Mouse (Mus musculus) ES-Bruce4 (cell line): ENCODE results near the gene Cacna1d. TPM values are rescaled to one million over a fixed set of nuclear protein-coding genes. Genes with fewer than 3 reads are reported as not detected.

Experiments used
- H3K27ac ChIP-seq: 2 replicates; pipeline ENCODE4 v1.5.1; 2012; ENCODE audit warnings: low read length, inconsistent platforms; ENCODE audit not compliant: insufficient read depth
- H3K27me3 ChIP-seq: 2 replicates; pipeline ENCODE4 v1.6.1; 2012; ENCODE audit warnings: mild to moderate bottlenecking, low read length, inconsistent platforms; ENCODE audit not compliant: control insufficient read depth, poor library complexity, insufficient read depth, severe bottlenecking
- H3K36me3 ChIP-seq: 2 replicates; pipeline ENCODE4 v1.6.1; 2012; ENCODE audit warnings: inconsistent platforms, mild to moderate bottlenecking, low read length, moderate library complexity; ENCODE audit not compliant: control insufficient read depth, poor library complexity, insufficient read depth, severe bottlenecking
- H3K4me1 ChIP-seq: one replicate; pipeline ENCODE4 v1.8.1; 2011; ENCODE audit warnings: low read length; ENCODE audit not compliant: control insufficient read depth, insufficient read depth
- H3K4me3 ChIP-seq: 2 replicates; pipeline ENCODE4 v1.5.1; 2011; ENCODE audit warnings: low read depth, mild to moderate bottlenecking, low read length
- H3K9ac ChIP-seq: 2 replicates; pipeline ENCODE4 v1.6.1; 2012; ENCODE audit warnings: low read depth, mild to moderate bottlenecking, inconsistent platforms; ENCODE audit not compliant: poor library complexity, severe bottlenecking
- H3K9me3 ChIP-seq: replicated peaks from 2 replicates; pipeline ENCODE4 v1.6.1; 2012; ENCODE audit warnings: mild to moderate bottlenecking, low read length, inconsistent platforms; ENCODE audit not compliant: control insufficient read depth, poor library complexity, insufficient read depth, severe bottlenecking
- CTCF ChIP-seq: IDR thresholded peaks from one replicate; pipeline ENCODE4 v1.8.1; 2011; ENCODE audit warnings: low read depth, low read length
- EP300 ChIP-seq: IDR thresholded peaks from 2 replicates; pipeline ENCODE4 v1.6.1; 2011; ENCODE audit warnings: low read depth, low read length; ENCODE audit not compliant: insufficient read depth
- POLR2A ChIP-seq: IDR thresholded peaks from one replicate; pipeline ENCODE4 v1.8.1; 2011; ENCODE audit warnings: low read length; ENCODE audit not compliant: insufficient read depth
- polyA plus RNA-seq: library from polyadenylated mRNA; stranded (reverse); fragments of >200 nt; gene quantifications from 2 replicates; pipeline ENCODE4 v1.2.4, GENCODE M21; 2011; ENCODE audit warnings: low read depth; ENCODE audit not compliant: missing spikeins, insufficient read depth, insufficient read length

Gene Cacna1d
- polyA plus RNA-seq, 1 experiment: 0.24 TPM

DNA sequence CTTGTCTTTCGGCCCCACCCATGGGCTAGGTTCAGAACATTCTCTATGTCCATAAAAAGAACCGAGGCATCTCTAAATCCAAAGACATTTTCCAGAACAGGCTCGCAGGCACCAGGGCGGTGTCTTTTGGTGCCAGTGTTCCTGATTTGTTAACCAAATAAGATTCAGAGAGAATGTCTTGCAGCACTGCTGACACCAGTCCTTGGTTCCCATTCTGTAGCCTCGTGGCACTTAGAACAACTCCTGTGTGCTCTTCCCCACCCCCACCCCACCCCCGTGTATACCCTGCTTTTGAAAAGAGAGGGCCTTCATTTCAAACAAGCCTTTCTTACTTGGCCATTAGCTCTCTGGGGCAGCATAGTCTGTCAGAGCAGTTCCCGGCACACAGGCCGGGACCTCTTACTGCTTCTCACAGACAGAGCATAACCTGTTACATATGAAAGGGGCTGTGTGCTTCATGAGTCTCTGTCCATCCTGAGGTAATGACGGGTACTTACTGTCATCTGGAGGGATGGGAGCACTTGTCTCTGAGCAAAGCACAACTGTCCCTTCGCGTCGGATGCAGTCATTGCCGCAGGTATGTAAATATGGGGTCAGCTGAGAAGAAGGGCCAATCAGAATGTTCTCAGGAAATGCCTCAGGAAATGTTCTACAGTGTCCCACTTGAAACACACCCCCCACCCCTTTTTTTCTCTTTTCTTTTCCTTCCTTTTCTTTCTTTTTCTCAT lies 492.3 kb downstream of the Cacna1d start:
- Histone ChIP-seq H3K27ac (no peak overlapping the region), H3K9me3 (no peaks in the 10 kb centered on the region), H3K4me3 (no peak overlapping the region), H3K27me3 (no peaks in the 10 kb centered on the region), H3K4me1 (peaks cover 3% of the 10 kb centered on the region), H3K36me3 (peaks cover 4% of the 10 kb centered on the region; the same call in 1 of the 2 replicates), H3K9ac (no peak overlapping the region)
- TF ChIP-seq EP300: no peak
- no peak for TF ChIP-seq CTCF
- TF ChIP-seq POLR2A: no peak

DNA sequence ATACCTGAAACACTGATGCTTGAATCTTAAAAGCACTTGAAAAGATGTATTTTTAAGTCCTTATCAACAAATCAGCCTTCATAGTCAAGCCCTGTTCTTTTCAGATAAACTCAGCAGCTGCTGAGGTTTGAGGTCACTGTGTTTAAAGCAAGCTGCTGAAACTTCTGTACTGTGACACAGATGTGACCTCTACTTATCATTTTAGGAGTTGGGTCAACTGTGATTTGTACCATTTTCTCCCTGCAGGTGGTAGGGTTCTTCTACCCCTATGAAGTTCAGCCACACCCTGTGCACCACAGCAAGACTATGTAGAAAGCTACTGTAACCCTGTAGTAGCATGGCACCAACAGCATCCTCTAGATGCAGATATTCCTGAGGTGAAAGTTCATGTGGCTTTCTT lies 493.9 kb downstream of the Cacna1d start:
- no peak overlapping the region for H3K9ac ChIP-seq
- no peak overlapping the region for H3K27ac ChIP-seq
- TF ChIP-seq EP300 (no peak), CTCF (no peak), POLR2A (no peak)
- peaks cover 3% of the 10 kb centered on the region for H3K4me1 ChIP-seq
- no peaks in the 10 kb centered on the region for H3K9me3 ChIP-seq
- peaks cover 13% of the 10 kb centered on the region for H3K36me3 ChIP-seq
- H3K27me3 ChIP-seq: no peaks in the 10 kb centered on the region
- no peak overlapping the region for H3K4me3 ChIP-seq

DNA sequence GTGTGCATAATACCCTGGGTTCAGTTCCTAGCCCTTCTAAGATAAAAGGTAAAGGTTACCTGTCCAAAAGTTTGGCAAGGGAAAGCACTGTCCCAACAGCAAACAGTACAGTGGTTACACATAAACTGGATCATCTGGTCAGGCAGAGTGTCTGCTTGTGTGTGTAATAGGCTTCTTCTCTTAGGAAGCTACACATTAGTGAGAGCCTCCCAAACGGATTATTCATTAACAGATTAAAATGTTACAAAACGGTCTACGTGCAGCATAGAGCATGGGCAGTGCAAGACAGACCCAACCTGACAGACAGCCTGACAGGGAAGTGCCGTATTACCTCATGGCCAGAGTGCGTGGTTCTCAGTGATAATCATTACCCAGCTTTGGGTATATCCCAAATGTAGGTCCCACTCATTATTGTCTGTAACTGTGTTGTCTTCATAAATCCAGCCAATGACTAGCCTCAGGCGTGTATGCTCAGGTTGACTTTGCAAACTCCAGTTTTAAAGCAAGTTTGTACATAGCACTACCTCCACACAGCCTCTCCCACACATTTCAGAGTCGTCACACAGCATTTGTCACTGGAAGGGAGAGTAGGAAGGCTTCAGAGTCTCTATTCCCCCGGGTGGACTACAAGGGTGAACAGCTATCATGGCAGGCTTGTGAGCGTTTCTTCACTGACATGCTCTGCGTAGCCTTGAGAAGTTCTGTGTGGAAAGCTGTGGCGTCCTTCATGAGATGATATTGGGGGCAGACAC lies 495.1 kb downstream of the Cacna1d start:
- H3K27ac ChIP-seq: no peak overlapping the region
- TF ChIP-seq CTCF (no peak), EP300 (no peak), POLR2A (no peak)
- H3K9me3 ChIP-seq: no peaks in the 10 kb centered on the region
- no peak overlapping the region for H3K9ac ChIP-seq
- H3K27me3 ChIP-seq: no peaks in the 10 kb centered on the region
- H3K36me3 ChIP-seq: peaks cover 14% of the 10 kb centered on the region
- no peak overlapping the region for H3K4me3 ChIP-seq
- peaks cover 3% of the 10 kb centered on the region for H3K4me1 ChIP-seq

DNA sequence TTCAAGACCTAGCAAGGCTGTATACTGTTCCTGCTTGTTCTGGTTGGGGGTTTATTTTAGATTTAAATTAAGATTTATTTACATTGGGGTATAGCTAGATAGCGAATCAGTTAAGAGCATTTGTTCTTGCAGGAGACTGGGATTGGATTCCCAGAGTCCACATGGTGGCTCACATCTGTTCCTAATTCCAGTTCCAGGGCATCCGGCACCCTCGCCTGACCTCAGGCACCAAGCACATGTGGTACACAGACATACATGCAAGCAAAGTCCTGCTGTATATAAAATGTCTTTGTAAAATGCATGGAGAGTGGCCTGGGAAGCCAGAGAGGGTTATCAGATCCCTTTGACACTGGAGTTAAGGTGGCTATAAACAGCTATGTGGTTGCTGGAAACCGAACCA lies 496.3 kb downstream of the Cacna1d start:
- H3K36me3 ChIP-seq: peaks cover 21% of the 10 kb centered on the region
- no peaks in the 10 kb centered on the region for H3K27me3 ChIP-seq
- H3K4me3 ChIP-seq: no peak overlapping the region
- peaks cover 3% of the 10 kb centered on the region for H3K4me1 ChIP-seq
- TF ChIP-seq CTCF (no peak), EP300 (no peak), POLR2A (no peak)
- no peak overlapping the region for H3K9ac ChIP-seq
- no peak overlapping the region for H3K27ac ChIP-seq
- no peaks in the 10 kb centered on the region for H3K9me3 ChIP-seq

Other genes starting within 250 kb of the Cacna1d start
- gene Dcp1a, start 11.9 kb downstream of the Cacna1d start, polyA plus RNA-seq: 52.2 and 54.6 TPM in 2 replicates
- 794 and 868 TPM in 2 replicates for gene Tkt, start 56.9 kb upstream of the Cacna1d start, polyA plus RNA-seq
- gene Prkcd, start 134.8 kb upstream of the Cacna1d start, polyA plus RNA-seq: 46.3 and 47.5 TPM in 2 replicates
- 17.0 and 18.1 TPM in 2 replicates for gene Rft1, start 162.9 kb upstream of the Cacna1d start, polyA plus RNA-seq
- gene Sfmbt1, start 223.4 kb upstream of the Cacna1d start, polyA plus RNA-seq: 9.8 and 12.0 TPM in 2 replicates